Mouse (Mus musculus) forebrain, embryonic 16.5 days (tissue): ENCODE results near the gene Vasp. TPM values are rescaled to one million over a fixed set of nuclear protein-coding genes. Genes with fewer than 3 reads are reported as not detected.

Experiments used
- ATAC-seq: fragments of 200-750 bp; cut with Nextera tagmentation; 2 replicates; pipeline ENCODE4 v1.8.0; 2017; ENCODE audit warnings: mild to moderate bottlenecking, moderate library complexity
- H3K27ac ChIP-seq: fragments of 300-500 bp; sonication (generic); 2 replicates; pipeline ENCODE4 v1.5.1; 2014; ENCODE audit warnings: low read length, control low read depth
- H3K27me3 ChIP-seq: fragments of 300-500 bp; sonication (generic); replicated peaks from 2 replicates; pipeline ENCODE4 v1.6.1; 2014; ENCODE audit warnings: low read length; ENCODE audit not compliant: control insufficient read depth, insufficient read depth
- H3K36me3 ChIP-seq: fragments of 300-500 bp; sonication (generic); 2 replicates; pipeline ENCODE4 v1.6.1; 2014; ENCODE audit not compliant: control insufficient read depth, insufficient read depth
- H3K4me1 ChIP-seq: fragments of 300-500 bp; sonication (generic); replicated peaks from 2 replicates; pipeline ENCODE4 v1.6.1; 2014; ENCODE audit warnings: low read length; ENCODE audit not compliant: control insufficient read depth, insufficient read depth
- H3K4me2 ChIP-seq: fragments of 300-500 bp; sonication (generic); 2 replicates; pipeline ENCODE4 v1.6.1; 2014; ENCODE audit warnings: mild to moderate bottlenecking, low read length, control low read depth
- H3K4me3 ChIP-seq: fragments of 300-500 bp; sonication (generic); replicated peaks from 2 replicates; pipeline ENCODE4 v1.5.1; 2014; ENCODE audit warnings: mild to moderate bottlenecking, low read length, control low read depth
- H3K9ac ChIP-seq: fragments of 300-500 bp; sonication (generic); replicated peaks from 2 replicates; pipeline ENCODE4 v1.6.1; 2014; ENCODE audit warnings: low read depth, low read length, control low read depth
- H3K9me3 ChIP-seq: fragments of 300-500 bp; sonication (generic); 2 replicates; pipeline ENCODE4 v1.6.1; 2016; ENCODE audit warnings: low read length; ENCODE audit not compliant: control insufficient read depth
- WGBS: fragments of 180-500 bp; shearing (Covaris S2); extraction: QIAGEN DNeasy Blood & Tissue Kit; methylation state at CpG from one replicate; pipeline ENCODE4 v1.1.7; 2014; 5-methylcytosine and 5-hydroxymethylcytosine counted together
- polyA plus RNA-seq: library from polyadenylated mRNA; unstranded; fragments of >200 nt; fragmentation: Nextera tagmentation; extraction: Ambion mirVana; gene quantifications from 2 replicates; pipeline ENCODE4 v1.2.1, GENCODE M21; 2015

Gene Vasp
- polyA plus RNA-seq, 1 experiment from 2014 or later, result 38.0 TPM

DNA sequence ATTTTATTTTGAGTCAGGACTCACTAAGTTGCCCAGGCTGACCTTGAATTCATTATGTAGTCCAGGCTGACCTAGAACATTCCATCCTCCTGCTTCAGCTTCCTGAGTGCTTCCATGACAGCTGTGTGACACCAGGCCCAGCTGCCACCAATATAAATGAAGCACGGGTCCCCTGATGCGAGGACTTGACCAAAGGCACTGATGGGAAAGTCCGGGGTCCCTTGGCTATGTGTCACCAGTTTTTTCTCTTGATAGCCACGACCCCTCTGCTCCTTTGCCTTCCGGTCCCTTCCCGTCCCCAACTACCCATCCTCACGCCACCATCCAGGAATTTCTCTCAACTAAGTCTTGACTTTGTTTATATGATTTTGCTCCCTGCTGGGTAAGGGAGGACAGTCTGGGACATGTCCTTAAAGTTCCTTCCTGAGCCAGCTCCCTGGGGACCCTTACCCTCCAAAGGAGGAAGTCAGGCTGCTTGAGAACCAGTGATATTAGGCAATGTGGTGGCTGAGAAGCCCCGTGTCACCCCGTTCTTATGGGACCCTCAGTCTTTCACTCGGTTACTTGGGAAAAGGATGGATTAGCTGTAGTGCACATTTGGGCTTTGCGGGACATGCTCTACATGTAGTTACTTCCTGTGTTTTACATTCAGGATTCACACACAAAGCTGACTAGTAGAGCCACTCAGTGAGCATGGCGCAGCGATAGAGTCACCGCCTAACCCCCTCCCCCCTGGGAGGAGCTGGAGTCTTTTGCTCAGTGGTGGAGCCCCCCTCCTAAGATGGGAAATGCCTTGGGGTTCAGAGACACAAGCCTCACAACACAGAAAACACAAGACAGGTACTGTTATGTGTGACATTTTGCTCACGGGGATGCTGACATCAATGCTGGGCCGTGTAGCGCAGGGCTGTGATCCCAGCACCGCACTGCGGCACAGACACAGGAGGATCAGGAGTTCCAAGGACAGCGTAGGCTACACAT, 44.5 kb downstream of the Vasp start:
- 19% methylated on average over 20 of the region's 20 CpGs for WGBS
- H3K4me3 ChIP-seq, result peak overlapping the region; percentile 52
- peak overlapping the region; percentile 99 for H3K27ac ChIP-seq
- peak; percentile 9 for ATAC-seq
- H3K4me2 ChIP-seq, result peak overlapping the region; percentile 82
- H3K9ac ChIP-seq, result peak overlapping the region; percentile 71
- no peaks in the 10 kb centered on the region for H3K9me3 ChIP-seq
- H3K4me1 ChIP-seq, result peaks cover 20% of the 10 kb centered on the region
- no peaks in the 10 kb centered on the region for H3K36me3 ChIP-seq
- H3K27me3 ChIP-seq, result no peaks in the 10 kb centered on the region

DNA sequence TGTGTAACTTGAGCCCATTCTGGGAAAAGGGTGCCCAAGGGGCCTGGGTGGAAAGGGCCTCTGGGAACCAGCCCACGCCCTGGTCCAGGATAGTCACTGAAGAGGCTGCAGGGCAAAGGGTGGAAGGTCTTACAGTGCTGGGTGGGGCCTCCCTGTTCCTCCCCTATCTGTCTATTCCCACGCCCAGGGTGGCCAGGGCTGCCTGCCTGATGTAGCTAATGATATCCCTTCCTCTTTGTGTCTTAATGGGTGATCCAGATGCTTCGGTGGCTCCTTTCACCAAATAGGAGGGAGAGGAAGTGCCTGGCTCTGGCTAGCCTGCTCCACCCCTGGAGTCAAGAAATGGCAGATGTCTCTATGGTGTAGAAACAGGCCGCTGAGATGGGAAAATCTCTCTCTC, 46.7 kb downstream of the Vasp start:
- 87% methylated on average over 4 of the region's 4 CpGs for WGBS
- Histone ChIP-seq H3K27me3 (no peaks in the 10 kb centered on the region), H3K27ac (no peak overlapping the region), H3K4me3 (no peak overlapping the region), H3K36me3 (no peaks in the 10 kb centered on the region), H3K9ac (no peak overlapping the region), H3K4me2 (no peak overlapping the region), H3K4me1 (peaks cover 18% of the 10 kb centered on the region), H3K9me3 (no peaks in the 10 kb centered on the region)
- no peak for ATAC-seq

DNA sequence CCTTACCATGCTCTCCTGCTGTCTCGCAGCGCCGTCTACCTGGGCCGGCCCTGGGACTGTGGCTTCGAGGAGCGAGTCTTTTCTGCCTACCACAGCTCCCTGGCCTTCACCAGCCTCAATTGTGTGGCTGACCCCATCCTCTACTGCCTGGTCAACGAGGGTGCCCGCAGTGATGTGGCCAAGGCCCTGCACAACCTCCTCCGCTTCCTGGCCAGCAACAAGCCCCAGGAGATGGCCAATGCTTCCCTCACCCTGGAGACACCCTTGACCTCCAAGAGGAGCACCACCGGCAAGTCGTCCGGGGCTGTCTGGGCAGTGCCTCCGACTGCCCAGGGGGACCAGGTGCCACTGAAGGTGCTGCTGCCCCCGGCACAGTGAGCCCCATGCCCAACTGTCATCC, 48.7 kb downstream of the Vasp start:
- H3K9me3 ChIP-seq, result no peaks in the 10 kb centered on the region
- H3K36me3 ChIP-seq, result no peaks in the 10 kb centered on the region
- no peaks in the 10 kb centered on the region for H3K27me3 ChIP-seq
- H3K4me2 ChIP-seq, result no peak overlapping the region
- peaks cover 10% of the 10 kb centered on the region for H3K4me1 ChIP-seq
- WGBS, result 92% methylated on average over 14 of the region's 14 CpGs
- no peak overlapping the region for H3K27ac ChIP-seq
- no peak overlapping the region for H3K4me3 ChIP-seq
- no peak for ATAC-seq
- H3K9ac ChIP-seq, result no peak overlapping the region

DNA sequence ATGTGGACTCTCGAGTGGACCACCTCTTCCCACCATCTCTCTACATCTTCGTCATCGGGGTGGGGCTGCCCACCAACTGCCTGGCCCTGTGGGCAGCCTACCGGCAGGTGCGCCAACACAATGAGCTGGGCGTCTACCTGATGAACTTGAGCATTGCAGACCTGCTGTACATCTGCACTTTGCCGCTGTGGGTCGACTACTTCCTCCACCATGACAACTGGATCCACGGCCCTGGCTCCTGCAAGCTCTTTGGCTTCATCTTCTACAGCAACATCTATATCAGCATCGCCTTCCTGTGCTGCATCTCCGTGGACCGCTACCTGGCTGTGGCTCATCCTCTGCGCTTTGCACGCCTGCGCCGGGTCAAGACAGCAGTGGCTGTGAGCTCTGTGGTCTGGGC, 49.4 kb downstream of the Vasp start:
- Histone ChIP-seq H3K27ac (no peak overlapping the region), H3K27me3 (no peaks in the 10 kb centered on the region), H3K4me2 (no peak overlapping the region), H3K9me3 (no peaks in the 10 kb centered on the region), H3K4me1 (peaks cover 7% of the 10 kb centered on the region), H3K4me3 (no peak overlapping the region), H3K36me3 (no peaks in the 10 kb centered on the region), H3K9ac (no peak overlapping the region)
- WGBS, result 95% methylated on average over 16 of the region's 16 CpGs
- ATAC-seq, result no peak

DNA sequence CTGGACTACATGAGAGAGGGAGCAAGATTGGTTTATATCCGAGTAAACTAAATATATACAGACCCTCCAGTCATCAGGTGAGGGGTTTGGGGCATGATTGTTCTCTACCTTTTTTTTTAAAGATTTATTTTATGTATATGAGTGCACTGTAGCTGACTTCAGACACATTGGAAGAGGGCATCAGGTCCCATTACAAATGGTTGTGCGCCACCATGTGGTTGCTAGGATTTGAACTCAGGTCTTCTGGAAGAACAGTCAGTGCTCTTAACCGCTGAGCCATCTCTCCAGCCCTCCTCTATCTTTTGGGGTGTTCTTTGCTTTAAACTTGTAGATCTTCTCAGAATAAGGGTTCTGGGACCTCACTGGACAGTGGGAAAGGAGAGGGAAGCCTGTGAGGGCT, 51.6 kb downstream of the Vasp start:
- peaks cover 2% of the 10 kb centered on the region for H3K4me1 ChIP-seq
- no peak overlapping the region for H3K4me2 ChIP-seq
- no peaks in the 10 kb centered on the region for H3K36me3 ChIP-seq
- no peaks in the 10 kb centered on the region for H3K9me3 ChIP-seq
- no peak overlapping the region for H3K4me3 ChIP-seq
- no peak overlapping the region for H3K27ac ChIP-seq
- H3K27me3 ChIP-seq, result no peaks in the 10 kb centered on the region
- WGBS, result 68% methylated on average over 3 of the region's 3 CpGs
- ATAC-seq, result no peak
- H3K9ac ChIP-seq, result no peak overlapping the region

DNA sequence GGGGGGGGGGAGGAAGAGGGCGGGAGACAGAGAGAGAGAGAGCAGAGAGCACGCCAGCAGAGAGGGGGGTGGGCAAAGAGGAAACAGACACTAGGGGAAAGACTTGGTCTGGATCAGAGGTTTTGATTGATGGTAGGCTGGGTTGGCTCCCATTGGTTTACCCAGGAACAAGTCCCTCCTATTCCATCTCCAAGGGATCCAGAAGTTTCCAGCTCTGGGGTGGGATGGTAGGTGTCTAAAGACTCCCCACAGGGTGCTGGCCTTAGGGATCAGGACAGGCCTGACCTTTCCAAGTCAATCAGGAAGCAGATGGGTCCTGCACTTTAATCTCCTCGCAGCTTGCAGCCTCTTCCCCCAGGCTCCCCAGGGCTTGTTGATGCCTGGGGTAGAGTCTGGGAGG, 53.7 kb downstream of the Vasp start:
- Histone ChIP-seq H3K27ac (no peak overlapping the region), H3K9me3 (no peaks in the 10 kb centered on the region), H3K36me3 (no peaks in the 10 kb centered on the region), H3K4me3 (no peak overlapping the region), H3K4me2 (no peak overlapping the region), H3K4me1 (peaks cover 2% of the 10 kb centered on the region), H3K9ac (no peak overlapping the region), H3K27me3 (no peaks in the 10 kb centered on the region)
- 12% methylated on average over 2 of the region's 3 CpGs for WGBS
- ATAC-seq, result no peak

DNA sequence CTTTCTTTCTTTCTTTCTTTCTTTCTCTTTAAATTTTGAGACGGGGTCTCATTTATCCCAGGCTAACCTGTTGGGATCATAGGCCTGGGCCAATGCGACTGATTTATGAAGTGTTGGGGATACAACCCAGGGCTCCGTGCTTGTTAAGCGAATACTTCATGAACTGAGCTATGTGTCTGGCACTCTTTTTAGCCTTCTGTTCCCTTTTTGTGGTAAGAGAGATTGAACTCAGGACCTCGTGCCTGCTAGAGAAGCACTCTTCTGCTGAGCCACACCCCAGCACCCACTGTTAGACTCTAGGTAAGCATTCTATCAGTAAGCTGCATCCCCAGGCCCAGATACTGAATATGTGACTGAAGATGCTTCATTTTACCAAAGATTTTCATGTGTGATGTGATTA, 54.1 kb downstream of the Vasp start:
- Histone ChIP-seq H3K36me3 (no peaks in the 10 kb centered on the region), H3K9ac (no peak overlapping the region), H3K27me3 (no peaks in the 10 kb centered on the region), H3K4me2 (no peak overlapping the region), H3K9me3 (no peaks in the 10 kb centered on the region), H3K4me1 (peaks cover 4% of the 10 kb centered on the region), H3K27ac (no peak overlapping the region), H3K4me3 (no peak overlapping the region)
- ATAC-seq, result no peak
- 74% methylated on average over 5 of the region's 5 CpGs for WGBS

DNA sequence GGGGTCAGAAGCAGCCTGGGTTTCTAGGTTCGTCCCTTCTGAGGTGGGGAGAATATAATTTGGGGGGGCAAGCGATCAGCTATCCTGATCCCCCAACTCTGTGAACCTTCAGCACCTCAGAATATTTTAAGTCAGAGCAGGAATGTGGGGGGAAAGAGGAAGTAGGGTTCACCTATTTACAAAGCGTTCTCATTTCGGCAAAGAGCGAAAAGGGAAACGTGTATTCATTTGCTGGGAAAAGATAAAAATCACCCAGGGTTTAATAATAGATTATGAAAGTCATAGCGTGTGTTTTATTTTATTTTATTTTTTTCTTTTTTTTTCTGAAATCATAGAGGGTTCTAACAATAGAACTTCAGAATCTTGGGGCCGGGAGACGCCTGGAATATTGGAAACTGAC, 56.7 kb downstream of the Vasp start:
- Histone ChIP-seq H3K4me2 (no peak overlapping the region), H3K9ac (no peak overlapping the region), H3K4me3 (no peak overlapping the region), H3K27ac (no peak overlapping the region), H3K36me3 (no peaks in the 10 kb centered on the region), H3K4me1 (peaks cover 10% of the 10 kb centered on the region), H3K27me3 (no peaks in the 10 kb centered on the region), H3K9me3 (no peaks in the 10 kb centered on the region)
- no peak for ATAC-seq
- 73% methylated on average over 9 of the region's 9 CpGs for WGBS

DNA sequence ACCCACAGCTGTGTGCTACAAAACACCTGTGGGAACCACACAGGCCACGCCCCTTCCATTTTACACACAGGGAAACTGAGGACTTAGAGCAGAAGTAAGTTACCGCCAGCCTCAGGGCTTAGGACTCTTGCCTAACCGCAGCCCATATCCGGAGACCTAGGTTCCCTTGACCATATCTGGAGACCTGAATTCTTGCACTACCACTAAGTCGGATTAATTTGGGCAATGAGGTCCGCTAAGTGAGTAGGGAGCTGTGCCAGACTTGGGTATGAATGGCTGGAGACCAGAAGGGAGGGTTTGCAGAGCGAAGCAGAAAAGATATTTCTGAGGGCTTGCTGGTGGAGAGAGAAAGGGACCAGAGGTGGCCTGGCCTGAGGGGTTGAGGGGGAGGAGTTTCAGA, 57.2 kb downstream of the Vasp start:
- no peak for ATAC-seq
- no peaks in the 10 kb centered on the region for H3K27me3 ChIP-seq
- no peak overlapping the region for H3K4me3 ChIP-seq
- 63% methylated on average over 7 of the region's 7 CpGs for WGBS
- no peak overlapping the region for H3K27ac ChIP-seq
- H3K9ac ChIP-seq, result no peak overlapping the region
- H3K4me1 ChIP-seq, result peaks cover 10% of the 10 kb centered on the region
- no peaks in the 10 kb centered on the region for H3K36me3 ChIP-seq
- H3K9me3 ChIP-seq, result no peaks in the 10 kb centered on the region
- no peak overlapping the region for H3K4me2 ChIP-seq
